Mouse (Mus musculus) CH12.LX (cell line): ENCODE measurements around the gene Aspdh. TPM values are rescaled to one million over a fixed set of nuclear protein-coding genes. Genes with fewer than 3 reads are reported as not detected.

Source experiments
- DNase-seq: peaks from one replicate; pipeline ENCODE4 v3.0.0-alpha.2; 2013; ENCODE audit errors: extremely low read depth
- H3K27ac ChIP-seq: 2 replicates; pipeline ENCODE4 v1.5.1; 2012; ENCODE audit warnings: low read depth, mild to moderate bottlenecking, control low read depth, moderate library complexity; ENCODE audit not compliant: insufficient read depth
- H3K27me3 ChIP-seq: replicated peaks from 2 replicates; pipeline ENCODE3; 2012; ENCODE audit warnings: inconsistent platforms
- H3K36me3 ChIP-seq, 2 experiments: replicated peaks in 1 of 2; 2 replicates each; pipeline versions ENCODE3 to v1.6.1; 2012; ENCODE audit warnings: inconsistent platforms in 1 of 2, low read length in 1 of 2, mild to moderate bottlenecking in 1 of 2, mixed read lengths in 1 of 2, moderate library complexity in 1 of 2; ENCODE audit not compliant: control insufficient read depth in 1 of 2, insufficient read depth in 1 of 2
- H3K4me1 ChIP-seq, 2 experiments: 2 replicates each; pipeline ENCODE4 v1.6.1; 2012; ENCODE audit warnings: inconsistent platforms in 1 of 2, moderate library complexity in 1 of 2; ENCODE audit not compliant: insufficient read depth in 2 of 2, control insufficient read depth in 1 of 2
- H3K4me2 ChIP-seq: 2 replicates; pipeline ENCODE4 v1.6.1; 2012; ENCODE audit warnings: low read depth, mild to moderate bottlenecking, control low read depth; ENCODE audit not compliant: poor library complexity, insufficient read depth, severe bottlenecking
- H3K4me3 ChIP-seq, 3 experiments: fragments of 150-350 bp in 1 of 3; sonication (generic) in 1 of 3; replicated peaks in 1 of 3; 2 replicates each; pipeline versions ENCODE3 to v1.5.1; 2011 to 2012; ENCODE audit warnings: low read depth in 2 of 3, low read length in 2 of 3, mild to moderate bottlenecking in 2 of 3, moderate library complexity in 2 of 3, control low read depth in 1 of 3, improper control_type of control experiment in 1 of 3, inconsistent platforms in 1 of 3, mixed read lengths in 1 of 3; ENCODE audit not compliant: poor library complexity in 1 of 3
- H3K79me2 ChIP-seq: replicated peaks from 2 replicates; pipeline ENCODE4 v1.6.1; 2012; ENCODE audit warnings: mild to moderate bottlenecking, moderate library complexity; ENCODE audit not compliant: control insufficient read depth, poor library complexity, insufficient read depth, severe bottlenecking; ENCODE audit errors: extremely low read depth
- H3K9ac ChIP-seq: 2 replicates; pipeline ENCODE4 v1.6.1; 2012; ENCODE audit warnings: low read depth, mild to moderate bottlenecking, control low read depth, moderate library complexity; ENCODE audit not compliant: insufficient read depth
- H3K9me3 ChIP-seq: replicated peaks from 2 replicates; pipeline ENCODE3; 2012; ENCODE audit warnings: low read length, inconsistent platforms, mixed read lengths
- BHLHE40 ChIP-seq: IDR thresholded peaks from 2 replicates; pipeline ENCODE4 v1.6.1; 2011; ENCODE audit warnings: mild to moderate bottlenecking, low read depth, low read length, improper control_type of control experiment
- ELF1 ChIP-seq: IDR thresholded peaks from 2 replicates; pipeline ENCODE4 v1.6.1; 2014; ENCODE audit warnings: low read depth, mild to moderate bottlenecking, inconsistent platforms, low read length, improper control_type of control experiment
- ETS1 ChIP-seq: conservative IDR thresholded peaks from 2 replicates; pipeline ENCODE4 v1.6.1; 2012; ENCODE audit warnings: low read depth, mild to moderate bottlenecking, inconsistent platforms, low read length, improper control_type of control experiment, moderate library complexity
- GABPA ChIP-seq: IDR thresholded peaks from 2 replicates; pipeline ENCODE4 v1.6.1; 2012; ENCODE audit warnings: low read depth, low read length, improper control_type of control experiment, inconsistent platforms; ENCODE audit not compliant: insufficient replicate concordance
- IRF4 ChIP-seq: IDR thresholded peaks from 2 replicates; pipeline ENCODE4 v1.6.1; 2014; ENCODE audit warnings: low read depth, mild to moderate bottlenecking, inconsistent platforms, low read length, improper control_type of control experiment
- JUN ChIP-seq: IDR thresholded peaks from 2 replicates; pipeline ENCODE4 v1.6.1; 2011; ENCODE audit warnings: low read depth, mild to moderate bottlenecking, low read length, improper control_type of control experiment, moderate library complexity; ENCODE audit not compliant: insufficient read depth
- MAZ ChIP-seq: IDR thresholded peaks from 2 replicates; pipeline ENCODE4 v1.6.1; 2012; ENCODE audit warnings: low read depth, mild to moderate bottlenecking, inconsistent platforms, low read length, improper control_type of control experiment, moderate library complexity
- MEF2A ChIP-seq: IDR thresholded peaks from 2 replicates; pipeline ENCODE4 v1.6.1; 2014; ENCODE audit warnings: low read depth, mild to moderate bottlenecking, inconsistent platforms, low read length, improper control_type of control experiment, borderline replicate concordance
- MXI1 ChIP-seq: IDR thresholded peaks from 2 replicates; pipeline ENCODE4 v1.6.1; 2011; ENCODE audit warnings: mild to moderate bottlenecking, low read depth, low read length, improper control_type of control experiment
- MYC ChIP-seq: IDR thresholded peaks from 2 replicates; pipeline ENCODE4 v1.6.1; 2011; ENCODE audit warnings: low read depth, mild to moderate bottlenecking, improper control_type of control experiment, low read length
- NELFE ChIP-seq: IDR thresholded peaks from 2 replicates; pipeline ENCODE4 v1.6.1; 2011; ENCODE audit warnings: low read depth, low read length, improper control_type of control experiment
- NRF1 ChIP-seq: IDR thresholded peaks from 2 replicates; pipeline ENCODE4 v1.6.1; 2014; ENCODE audit warnings: low read depth, mild to moderate bottlenecking, inconsistent platforms, low read length, improper control_type of control experiment, moderate library complexity
- POLR2A ChIP-seq: IDR thresholded peaks from 2 replicates; pipeline ENCODE4 v1.6.1; 2011; ENCODE audit warnings: low read depth, mild to moderate bottlenecking, improper control_type of control experiment, low read length
- RCOR1 ChIP-seq: conservative IDR thresholded peaks from 2 replicates; pipeline ENCODE4 v1.6.1; 2012; ENCODE audit warnings: low read depth, mild to moderate bottlenecking, inconsistent platforms, low read length, improper control_type of control experiment
- SIN3A ChIP-seq: IDR thresholded peaks from 2 replicates; pipeline ENCODE4 v1.6.1; 2012; ENCODE audit warnings: low read length, improper control_type of control experiment, inconsistent platforms
- SMC3 ChIP-seq: IDR thresholded peaks from 2 replicates; pipeline ENCODE4 v1.6.1; 2011; ENCODE audit warnings: low read depth, low read length, improper control_type of control experiment
- TCF12 ChIP-seq: IDR thresholded peaks from 2 replicates; pipeline ENCODE4 v1.6.1; 2014; ENCODE audit warnings: low read depth, mild to moderate bottlenecking, inconsistent platforms, low read length, improper control_type of control experiment
- UBTF ChIP-seq: IDR thresholded peaks from 2 replicates; pipeline ENCODE4 v1.6.1; 2012; ENCODE audit warnings: low read depth, mild to moderate bottlenecking, inconsistent platforms, low read length, improper control_type of control experiment, moderate library complexity
- ZC3H11A ChIP-seq: IDR thresholded peaks from 2 replicates; pipeline ENCODE4 v1.6.1; 2012; ENCODE audit warnings: low read depth, mild to moderate bottlenecking, inconsistent platforms, low read length, improper control_type of control experiment
- ZKSCAN1 ChIP-seq: IDR thresholded peaks from 2 replicates; pipeline ENCODE4 v1.6.1; 2012; ENCODE audit warnings: low read depth, inconsistent platforms, low read length, improper control_type of control experiment, borderline replicate concordance
- ZMIZ1 ChIP-seq: IDR thresholded peaks from 2 replicates; pipeline ENCODE4 v1.6.1; 2012; ENCODE audit warnings: low read depth, mild to moderate bottlenecking, inconsistent platforms, low read length, improper control_type of control experiment
- dilution Hi-C: fragments of 300-500 bp; cut with MboI; formaldehyde crosslinking; loops from 2 replicates; pipeline ENCODE4 v1.14.3; 2020; ENCODE audit warnings: low sequenced_read_pairs; ENCODE audit not compliant: extremely low pct_unique_long_range_greater_than_20kb, extremely low pct_ligation_motif_present
- in situ Hi-C: fragments of 300-500 bp; cut with MboI; formaldehyde crosslinking; loops from 3 replicates; pipeline ENCODE4 v1.14.3; 2019; ENCODE audit warnings: low sequenced_read_pairs, low pct_ligation_motif_present, low pct_unique_long_range_greater_than_20kb, mixed read lengths
- polyA plus RNA-seq: library from polyadenylated mRNA; unstranded; fragments of >175 nt; gene quantifications from 2 replicates; pipeline ENCODE4 v1.2.1, GENCODE M21; 2012; ENCODE audit warnings: low read depth; ENCODE audit not compliant: insufficient read length
- total RNA-seq, 2 experiments: library from RNA; depleted of rRNA; stranded (reverse); fragments of 300-350 nt in 1 of 2; fragments of >200 nt in 1 of 2; gene quantifications; 2 replicates each; pipeline ENCODE4 v1.2.3; 2012 to 2014

The Aspdh gene
- total and polyA plus RNA-seq, 3 experiments = not detected

GRCm38 (mm10) chr7:44442407-44442821, 22.8 kb upstream of the Aspdh start:
- DNase-seq = no peak
- in situ Hi-C loops (no loop called here), dilution Hi-C loops (no loop called here)
- no peak overlapping the region; the same call in 1 of the 2 replicates for H3K4me2 ChIP-seq
- TF ChIP-seq SIN3A = no peak
- TF ChIP-seq ETS1 = no peak
- no peak for TF ChIP-seq ELF1
- TF ChIP-seq JUN = no peak
- no peak for TF ChIP-seq NELFE
- TF ChIP-seq ZC3H11A = no peak
- TF ChIP-seq NRF1 = no peak
- no peak for TF ChIP-seq ZMIZ1
- TF ChIP-seq ZKSCAN1 = no peak
- TF ChIP-seq UBTF = no peak
- no peak for TF ChIP-seq SMC3
- TF ChIP-seq MYC = no peak
- TF ChIP-seq TCF12 = no peak
- TF ChIP-seq RCOR1 = no peak
- no peak for TF ChIP-seq POLR2A
- TF ChIP-seq MXI1 = no peak
- no peak for TF ChIP-seq GABPA
- no peak for TF ChIP-seq BHLHE40
- H3K27ac ChIP-seq = no peak overlapping the region
- H3K27me3 ChIP-seq = peaks cover 93% of the 10 kb centered on the region
- H3K36me3 ChIP-seq = no peaks in the 10 kb centered on the region
- no peaks in the 10 kb centered on the region for H3K4me1 ChIP-seq
- no peaks in the 10 kb centered on the region for H3K79me2 ChIP-seq
- no peaks in the 10 kb centered on the region for H3K9me3 ChIP-seq
- H3K4me3 ChIP-seq = no peak overlapping the region
- H3K9ac ChIP-seq = no peak overlapping the region

- Histone ChIP-seq H3K4me2 (no peak overlapping the region), H3K27me3 (peaks cover 92% of the 10 kb centered on the region)
- dilution Hi-C loops = no loop called here
Observed at GRCm38 (mm10) chr7:44443268-44444173, 21.7 kb upstream of the Aspdh start.

More at GRCm38 (mm10) chr7:44443268-44444173, 21.7 kb upstream of the Aspdh start:
- H3K4me3 ChIP-seq = no peak overlapping the region
- no peak for DNase-seq
- H3K79me2 ChIP-seq = no peaks in the 10 kb centered on the region
- H3K36me3 ChIP-seq = no peaks in the 10 kb centered on the region
- H3K27ac ChIP-seq = no peak overlapping the region
- no peaks in the 10 kb centered on the region for H3K9me3 ChIP-seq
- no peak for TF ChIP-seq MEF2A
- TF ChIP-seq IRF4 = no peak
- TF ChIP-seq MXI1 = no peak
- TF ChIP-seq TCF12 = no peak
- no peak for TF ChIP-seq MYC
- TF ChIP-seq MAZ = no peak
- TF ChIP-seq, all 38 proteins: peak for 0
- in situ Hi-C loops = no loop called here
- H3K9ac ChIP-seq = no peak overlapping the region
- H3K4me1 ChIP-seq = no peaks in the 10 kb centered on the region
